Mouse (Mus musculus) bone marrow, adult 2 months (tissue): Measurements from ENCODE around the gene Med12l.

ENCODE experiments used
- CTCF ChIP-seq: fragments of 200-500 bp; IDR thresholded peaks from 2 replicates; pipeline ENCODE4 v1.5.1; 2011; ENCODE audit warnings: low read length, control low read depth; ENCODE audit not compliant: control insufficient read depth, insufficient read depth
- POLR2A ChIP-seq: fragments of 200-500 bp; IDR thresholded peaks from 2 replicates; pipeline ENCODE4 v1.6.1; 2011; ENCODE audit warnings: low read depth, mild to moderate bottlenecking, control low read depth, low read length, borderline replicate concordance; ENCODE audit not compliant: control insufficient read depth

DNA sequence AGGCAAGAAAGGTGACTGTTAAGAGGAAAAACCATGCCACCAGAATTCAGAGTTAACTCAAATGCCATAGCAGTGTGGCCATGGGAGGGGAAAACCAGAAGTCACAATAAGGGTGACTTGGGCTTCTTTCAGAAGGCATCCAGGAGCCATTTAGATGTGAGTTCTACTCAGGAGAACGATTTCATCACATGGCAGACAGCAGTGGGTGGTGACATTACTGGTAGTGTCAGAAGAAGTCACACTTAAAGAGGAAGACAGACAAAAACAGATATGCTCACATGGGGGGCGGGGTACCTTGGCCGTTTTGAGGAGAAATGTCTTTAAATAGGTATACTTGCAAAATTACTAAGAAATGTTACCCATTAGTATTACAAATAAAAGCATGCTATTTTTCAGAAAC is 258.4 kb downstream of the Med12l start:
- no peak for TF ChIP-seq CTCF
- no peak for TF ChIP-seq POLR2A
